Mouse (Mus musculus) naive thymus-derived CD4-positive, alpha-beta T cell, adult 2 months (primary cell): ENCODE data around the gene Adgrg3.

Experiments used
- DNase-seq: peaks from one replicate; pipeline ENCODE4 v3.0.0-alpha.2; 2011; ENCODE audit warnings: low read depth

The Adgrg3 gene

DNA sequence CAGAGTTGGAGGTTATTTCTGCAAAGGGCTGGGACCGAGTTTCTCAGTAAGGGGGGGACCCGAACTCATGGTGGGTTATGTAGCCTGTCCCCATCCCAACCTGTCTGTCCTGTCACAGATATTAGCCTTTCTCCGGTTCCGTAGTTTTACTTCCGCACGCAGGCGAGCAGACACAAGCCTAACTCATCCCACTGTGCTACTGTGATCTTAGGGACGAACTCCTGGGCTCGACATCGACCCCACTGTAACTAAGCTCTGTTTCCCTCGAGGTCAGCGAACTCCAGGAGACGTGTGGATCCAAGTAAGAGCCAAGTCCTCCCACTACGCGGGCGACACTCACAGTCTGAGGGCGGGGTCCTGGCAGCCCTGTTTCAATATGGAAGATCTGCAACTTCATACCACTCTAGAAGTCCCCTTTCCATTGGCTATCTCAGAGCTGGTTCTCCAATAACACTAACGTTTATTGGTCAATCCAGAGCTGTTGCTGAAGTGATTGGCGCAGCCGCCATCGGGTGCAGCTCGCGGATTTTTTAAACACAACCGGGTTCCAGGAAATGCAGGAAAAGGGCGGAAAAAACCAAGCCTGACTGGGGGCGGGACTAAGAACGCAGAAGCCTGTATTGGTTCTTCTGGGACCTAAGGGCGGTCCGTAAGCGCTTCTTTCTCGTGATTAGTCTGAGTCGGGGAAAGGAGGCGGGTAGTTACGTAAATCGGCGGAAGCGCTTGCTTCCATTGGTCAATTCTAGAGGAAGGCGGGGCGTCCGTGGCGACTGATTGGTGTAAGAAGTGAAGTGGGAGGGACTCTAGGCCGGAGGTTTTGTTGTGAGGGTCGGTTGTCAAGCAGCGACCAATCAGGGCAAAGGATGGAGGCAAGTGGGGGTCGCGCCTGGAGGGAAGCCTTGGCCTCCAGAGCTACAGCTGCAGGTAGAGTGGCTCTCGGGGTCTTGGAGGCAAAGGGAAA lies 63.2 kb downstream of the Adgrg3 start, which contains the start of gene Katnb1:
Gene Katnb1 (plus strand): TSS at position 806 of the 961 bp plus-strand sequence.
- DNase-seq, result peak; percentile 100

- DNase-seq, result no peak
Observed at GRCm38 (mm10) chr8:95081650-95082049, 64.2 kb downstream of the Adgrg3 start.

GRCm38 (mm10) chr8:95084261-95084660 lies 66.8 kb downstream of the Adgrg3 start:
- DNase-seq, result no peak

DNA sequence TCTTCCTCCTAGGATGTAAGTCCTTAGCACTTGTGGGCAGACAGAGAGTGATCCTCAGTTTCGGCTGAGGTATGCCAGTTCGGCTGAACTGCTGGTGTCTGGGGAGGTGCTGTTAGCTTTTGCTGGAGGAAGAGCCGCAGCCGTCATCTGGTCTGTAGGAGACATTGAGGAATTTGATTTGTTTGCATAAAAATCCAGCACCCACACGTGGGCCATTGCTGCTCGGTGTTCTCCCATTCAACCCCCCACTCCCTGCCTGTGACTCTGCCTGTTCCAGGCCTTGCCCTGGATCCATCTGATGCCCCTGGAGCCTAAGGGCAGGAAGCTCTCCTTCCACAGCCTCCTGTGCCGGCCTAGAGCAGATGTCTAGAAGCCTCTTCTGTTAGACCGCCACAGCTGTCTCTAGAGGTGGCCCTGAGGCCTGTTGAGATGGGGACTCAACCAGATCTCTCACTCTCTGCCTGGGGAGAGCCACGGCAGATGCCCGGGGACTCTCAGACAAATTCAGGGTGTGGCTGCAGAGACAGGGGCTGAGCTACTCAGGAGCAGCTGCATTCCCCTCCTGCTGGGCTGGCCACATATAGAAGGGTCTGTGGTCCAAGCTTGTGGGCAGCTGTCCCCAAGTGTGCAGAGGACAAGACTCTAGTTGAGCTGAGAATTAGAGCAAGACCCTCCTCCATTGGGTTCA lies 67.4 kb downstream of the Adgrg3 start:
- no peak for DNase-seq

DNA sequence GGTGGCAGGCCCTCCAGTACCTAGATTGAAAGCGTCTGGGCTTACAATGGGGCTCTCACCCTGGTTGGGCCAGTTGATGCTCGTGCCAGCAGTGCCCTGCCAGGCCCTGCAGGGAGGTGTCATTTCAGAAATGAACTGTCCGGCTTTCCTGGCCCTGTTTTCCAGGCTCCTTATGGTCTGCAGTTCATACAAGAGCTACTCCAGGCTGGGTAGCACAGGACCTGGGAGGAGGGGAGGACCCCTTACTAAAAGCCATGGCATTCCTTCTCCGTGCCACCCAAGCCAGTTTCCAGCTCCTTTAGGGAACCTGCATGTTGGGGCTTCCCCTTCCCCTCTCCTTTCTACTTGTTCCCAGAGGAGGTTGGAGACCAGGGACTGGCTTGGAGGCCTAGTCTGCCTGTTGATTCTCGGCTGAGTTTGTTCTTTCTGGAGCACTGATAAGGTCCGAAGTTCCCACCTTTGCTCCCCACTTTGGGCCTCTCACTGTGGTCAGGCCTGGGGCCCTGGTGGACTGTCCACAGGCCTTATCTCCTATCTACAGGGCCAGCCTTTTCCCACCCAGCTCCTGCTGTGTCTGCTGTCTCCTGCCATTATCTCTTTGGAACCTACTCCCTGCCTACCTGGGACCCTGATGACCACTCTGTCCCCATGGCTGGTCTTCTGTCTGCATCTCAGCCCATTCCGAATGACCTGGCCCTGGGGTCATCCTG lies 68.1 kb downstream of the Adgrg3 start:
- DNase-seq, result no peak

GRCm38 (mm10) chr8:95093574-95093973 lies 76.1 kb downstream of the Adgrg3 start:
- DNase-seq, result no peak
